ENCODE assay signal across 18 mouse cellular contexts in the genomic region with DNA sequence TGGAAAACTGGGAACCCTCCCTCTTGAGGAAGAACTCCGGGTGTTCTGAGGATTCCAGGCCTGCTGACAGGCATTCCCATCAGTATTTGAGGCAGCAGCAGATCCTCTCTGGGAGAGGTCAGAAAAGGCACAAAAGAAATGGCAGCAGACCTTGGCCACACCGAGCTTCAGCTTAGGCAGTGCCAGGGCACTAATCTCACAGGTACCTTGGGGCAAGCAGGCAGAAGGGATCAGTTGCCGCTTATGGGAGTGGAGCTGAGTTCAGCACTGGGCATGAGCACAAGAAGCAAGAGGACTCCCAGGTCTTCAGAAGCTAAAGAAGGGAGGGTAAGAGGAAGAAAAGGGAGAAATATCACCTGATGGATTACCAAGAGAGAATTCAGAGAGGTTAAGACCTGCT.
"Had no signal": no experiment of that assay in that cellular context is flagged by ENCODE, and none has a peak within 500 bp of the region (broad histone marks: within the 10 kb centered on the region; RNA-seq: fewer than 3 reads in every experiment).

No protein-coding gene starts in this region.

- H3K4me1 ChIP-seq: hindbrain, embryonic 15.5 days; intestine, embryonic 15.5 days; limb, embryonic 12.5 days; limb, embryonic 15.5 days; midbrain, embryonic 12.5 days; neural tube, embryonic 13.5 days had no signal

- H3K4me3 ChIP-seq: hindbrain, embryonic 15.5 days; intestine, embryonic 15.5 days; limb, embryonic 12.5 days; limb, embryonic 15.5 days; liver, embryonic 15.5 days; midbrain, embryonic 12.5 days; myocyte; neural tube, embryonic 13.5 days had no signal

- H3K27me3 ChIP-seq: hindbrain, embryonic 15.5 days; intestine, embryonic 15.5 days; limb, embryonic 12.5 days; limb, embryonic 15.5 days; midbrain, embryonic 12.5 days; neural tube, embryonic 13.5 days had no signal

- H3K9me3 ChIP-seq: hindbrain, embryonic 15.5 days; intestine, embryonic 15.5 days; limb, embryonic 12.5 days; limb, embryonic 15.5 days; liver, embryonic 15.5 days; midbrain, embryonic 12.5 days; neural tube, embryonic 13.5 days had no signal

- H3K4me2 ChIP-seq: hindbrain, embryonic 15.5 days; intestine, embryonic 15.5 days; limb, embryonic 12.5 days; limb, embryonic 15.5 days; liver, embryonic 11.5 days; liver, embryonic 15.5 days; midbrain, embryonic 12.5 days; neural tube, embryonic 13.5 days had no signal

- DNase-seq: left cerebral cortex, postnatal 4 days; lung, adult 2 months; lung, postnatal 14 days; lung, postnatal 4 days; retina, postnatal 1 day; right cerebral cortex, postnatal 25 days; thymus, postnatal 25 days had no signal

- ATAC-seq: intestine, embryonic 15.5 days; midbrain, embryonic 16.5 days had no signal

- H3K36me3 ChIP-seq: hindbrain, embryonic 15.5 days; intestine, embryonic 15.5 days; limb, embryonic 12.5 days; limb, embryonic 15.5 days; liver, embryonic 15.5 days; midbrain, embryonic 12.5 days; neural tube, embryonic 13.5 days had no signal

- H3K27ac ChIP-seq: hindbrain, embryonic 15.5 days; intestine, embryonic 15.5 days; kidney, postnatal 0 days; limb, embryonic 12.5 days; limb, embryonic 15.5 days; liver, embryonic 15.5 days; midbrain, embryonic 12.5 days; neural tube, embryonic 13.5 days had no signal

- H3K9ac ChIP-seq: hindbrain, embryonic 15.5 days; intestine, embryonic 15.5 days; limb, embryonic 12.5 days; limb, embryonic 15.5 days; liver, embryonic 15.5 days; midbrain, embryonic 12.5 days; neural tube, embryonic 13.5 days had no signal
